Mouse (Mus musculus) megakaryocyte, embryonic 14.5 days (primary cell): ENCODE data around the gene Spon1.

ENCODE experiments used
- FLI1 ChIP-seq: IDR thresholded peaks from 2 replicates; pipeline ENCODE4 v1.6.1; 2012; ENCODE audit warnings: low read length, inconsistent platforms, mixed read lengths
- GATA1 ChIP-seq: IDR thresholded peaks from 3 replicates; pipeline ENCODE4 v1.6.1; 2012; ENCODE audit warnings: mixed read lengths, low read length, inconsistent platforms, borderline replicate concordance

DNA sequence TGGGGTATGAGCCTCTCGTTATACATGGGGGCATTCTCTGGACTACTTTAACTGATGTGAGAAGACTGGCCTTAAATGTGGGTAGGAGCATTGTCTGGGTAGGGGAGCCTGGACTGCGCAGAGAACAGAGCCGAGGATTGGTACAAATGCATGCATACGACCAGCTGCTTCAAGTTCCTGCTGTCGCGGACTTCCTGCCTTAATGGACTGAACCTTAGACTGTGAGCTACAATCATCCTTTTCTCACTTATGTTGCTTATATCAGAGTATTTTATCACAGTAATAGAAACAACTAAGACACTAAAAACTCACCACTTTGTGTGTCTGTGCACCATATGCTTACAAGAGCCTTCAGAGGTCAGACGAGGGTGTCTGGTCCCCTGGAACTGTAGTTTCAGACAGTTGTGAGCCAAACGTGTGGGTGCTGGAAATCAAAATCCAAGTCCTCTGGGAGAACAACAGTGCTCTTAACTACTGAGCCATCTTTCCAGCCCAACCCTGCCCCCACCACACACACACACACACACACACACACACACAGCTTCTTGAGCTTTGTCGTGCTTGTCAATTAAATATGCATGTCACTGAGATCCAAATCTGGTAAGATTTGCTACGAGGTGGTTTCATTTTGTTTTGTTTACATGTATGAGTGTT, 325.2 kb downstream of the Spon1 start:
- no peak for TF ChIP-seq FLI1
- no peak for TF ChIP-seq GATA1
